Mouse (Mus musculus): ENCODE measurements around the gene Rtn1.

Gene Rtn1

DNA sequence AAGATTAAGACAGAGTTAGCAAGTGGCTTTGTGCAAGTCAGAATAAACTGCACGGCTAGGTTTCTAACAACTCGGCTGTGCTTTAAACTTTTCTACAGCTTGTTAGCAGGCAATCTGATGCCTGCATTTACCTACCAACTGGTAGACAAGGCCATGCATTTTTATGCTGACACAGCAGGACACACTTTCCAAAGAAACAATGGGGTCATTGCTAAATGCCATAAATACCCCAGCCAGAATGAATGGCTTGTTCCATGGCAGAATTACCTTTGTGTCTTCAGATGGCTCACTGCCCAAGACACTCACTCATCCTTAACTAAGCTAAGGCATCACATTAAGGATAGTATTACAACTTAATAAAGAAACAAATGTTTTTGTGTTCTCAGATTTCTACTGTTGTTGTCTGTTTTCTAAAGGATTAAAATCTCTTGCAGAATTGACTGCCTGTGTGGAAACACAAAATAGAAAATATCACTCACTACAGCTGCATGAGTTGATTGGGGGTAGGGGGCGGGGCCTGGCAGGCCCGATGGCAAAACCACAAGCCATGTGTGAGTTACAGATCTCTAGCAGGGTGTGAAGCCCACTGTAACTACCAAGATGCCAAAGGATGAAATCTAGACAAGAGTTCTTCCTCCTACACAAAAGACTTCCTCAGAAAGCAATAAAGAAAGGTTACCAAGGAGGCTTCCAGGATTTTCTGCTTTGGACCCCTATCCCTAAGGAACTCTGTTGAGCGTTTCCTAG, 129.6 kb downstream of the Rtn1 start:
- no peak for DNase-seq (ENCODE audit: low spot score in 2 of 2)

DNA sequence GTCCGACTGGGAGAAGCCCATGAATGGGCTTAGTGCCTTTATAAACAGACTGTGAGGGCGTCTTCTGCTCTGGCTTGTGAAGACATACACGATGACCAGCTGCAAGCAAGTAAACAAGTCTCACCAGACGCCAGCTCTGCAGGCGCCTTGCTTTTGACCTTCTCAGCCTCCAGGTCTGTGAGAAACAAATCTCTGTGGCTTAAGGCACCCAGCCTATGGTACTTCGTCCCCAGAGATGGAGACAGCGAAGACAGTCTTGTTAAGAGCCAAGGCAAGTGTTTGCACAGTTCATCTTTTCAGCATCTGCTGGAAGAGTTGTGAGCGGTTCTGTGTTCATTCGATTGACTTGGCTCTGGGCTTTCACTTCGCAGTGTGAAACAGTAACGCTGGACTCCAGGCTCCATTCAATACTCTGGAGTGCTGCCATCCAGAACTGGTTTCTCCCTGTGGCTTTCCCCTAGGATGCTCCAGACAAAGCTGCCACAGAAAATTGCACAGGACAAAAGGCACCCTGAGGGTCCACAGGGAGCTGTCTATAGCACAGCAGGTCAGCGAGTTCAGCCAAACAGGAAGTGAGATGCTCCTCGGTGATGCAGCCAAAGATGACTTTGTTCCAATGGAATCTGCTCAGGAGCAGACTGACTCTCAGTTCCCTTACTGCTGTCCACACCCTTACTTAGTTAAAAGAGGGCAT, 135.0 kb downstream of the Rtn1 start:
- no peak for DNase-seq (ENCODE audit: low spot score in 2 of 2)

- no peak for DNase-seq (ENCODE audit: low spot score in 2 of 2)
Measured at GRCm38 (mm10) chr12:72267614-72268013, 141.2 kb downstream of the Rtn1 start.

GRCm38 (mm10) chr12:72265261-72266228, 143.3 kb downstream of the Rtn1 start:
- DNase-seq (ENCODE audit: low spot score in 2 of 2): no peak

GRCm38 (mm10) chr12:72263213-72264103, 145.4 kb downstream of the Rtn1 start:
- no peak for DNase-seq (ENCODE audit: low spot score in 2 of 2)

DNA sequence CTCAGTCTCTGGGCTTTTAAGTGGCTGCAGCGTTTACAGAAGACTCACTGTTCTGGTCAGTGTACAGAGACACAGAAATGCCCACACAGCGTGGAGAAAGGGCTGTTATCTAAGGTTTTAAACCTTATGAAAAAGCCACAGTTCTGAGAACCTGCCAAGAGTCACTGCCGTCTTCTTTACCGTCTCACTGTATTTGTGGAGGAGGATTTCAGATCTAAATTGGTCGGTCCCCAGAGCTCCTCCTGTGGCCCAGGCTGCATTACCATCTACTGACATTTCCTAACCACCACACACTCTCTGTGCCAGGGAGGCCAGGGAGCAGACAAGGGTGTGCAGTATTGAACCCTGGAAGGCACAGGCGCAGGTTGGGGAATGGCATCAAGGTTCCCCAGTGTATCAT, 151.9 kb downstream of the Rtn1 start:
- no peak for DNase-seq (ENCODE audit: low spot score in 2 of 2)

DNA sequence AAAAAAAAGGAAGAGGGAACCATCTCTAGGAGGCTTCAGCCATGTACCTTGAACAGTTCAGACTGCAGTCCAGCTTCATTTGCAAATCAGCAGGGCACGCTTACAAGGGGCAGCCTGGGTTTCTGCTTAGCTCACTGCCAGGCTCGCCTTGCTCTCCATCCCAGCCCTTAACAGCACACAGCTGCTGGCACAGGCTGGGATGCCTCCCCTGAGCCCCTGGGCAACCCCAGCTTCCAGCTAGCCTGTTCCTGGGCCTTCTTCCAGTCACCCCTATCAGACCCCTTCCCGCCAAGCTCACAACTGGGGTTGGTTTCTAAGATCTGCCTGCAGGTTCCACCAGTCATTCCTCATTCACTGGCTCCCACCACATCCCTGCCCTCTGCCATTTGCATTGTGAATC, 155.8 kb downstream of the Rtn1 start:
- DNase-seq (ENCODE audit: low spot score in 2 of 2): no peak

GRCm38 (mm10) chr12:72251890-72252445, 156.9 kb downstream of the Rtn1 start:
- no peak for DNase-seq (ENCODE audit: low spot score in 2 of 2)

DNA sequence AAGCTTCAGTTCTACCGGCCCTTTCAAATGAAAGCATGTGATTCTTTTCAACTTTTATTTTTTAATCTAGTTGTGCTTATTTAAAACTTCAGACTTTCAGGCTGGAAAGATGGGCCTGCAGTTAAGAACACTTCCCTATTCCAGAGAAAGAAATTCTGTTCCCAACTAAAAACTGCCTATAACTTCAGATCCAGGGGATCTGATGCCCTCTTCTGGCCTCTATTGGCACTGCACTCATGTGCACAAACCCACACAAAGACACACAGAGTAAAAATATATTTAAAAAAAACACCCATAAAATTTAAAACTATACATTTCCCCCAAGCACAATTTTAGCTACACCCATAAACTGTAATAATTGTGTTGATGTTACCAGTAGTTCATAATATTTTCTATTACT, 163.9 kb downstream of the Rtn1 start:
- DNase-seq (ENCODE audit: low spot score in 2 of 2): no peak

GRCm38 (mm10) chr12:72242807-72243206, 166.0 kb downstream of the Rtn1 start:
- no peak for DNase-seq (ENCODE audit: low spot score in 2 of 2)

DNA sequence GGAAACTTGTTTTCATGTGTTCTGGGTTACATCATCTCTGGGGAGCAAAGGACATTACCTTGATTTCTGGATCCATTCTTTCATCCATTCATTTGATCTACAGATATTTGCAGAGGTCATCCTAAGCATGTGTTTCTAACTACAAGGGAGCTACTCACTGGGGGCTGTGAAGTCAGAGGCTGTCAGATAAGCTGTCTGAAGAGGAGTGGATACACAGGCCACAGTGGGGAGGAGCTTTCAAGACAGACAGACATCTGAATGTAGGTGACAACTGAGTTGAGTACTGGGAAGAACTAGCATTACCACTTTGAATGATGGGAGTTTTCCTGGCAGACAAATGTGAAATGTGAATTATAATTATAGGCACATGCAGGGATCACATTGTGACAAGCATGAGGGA, 168.3 kb downstream of the Rtn1 start:
- no peak for DNase-seq (ENCODE audit: low spot score in 2 of 2)

- no peak for DNase-seq (ENCODE audit: low spot score in 2 of 2)
Measured at GRCm38 (mm10) chr12:72239230-72239894, 169.5 kb downstream of the Rtn1 start.

- DNase-seq (ENCODE audit: low spot score in 2 of 2): no peak
Measured at GRCm38 (mm10) chr12:72237251-72237650, 171.6 kb downstream of the Rtn1 start.

GRCm38 (mm10) chr12:72236564-72237011, 172.3 kb downstream of the Rtn1 start:
- no peak for DNase-seq (ENCODE audit: low spot score in 2 of 2)

DNA sequence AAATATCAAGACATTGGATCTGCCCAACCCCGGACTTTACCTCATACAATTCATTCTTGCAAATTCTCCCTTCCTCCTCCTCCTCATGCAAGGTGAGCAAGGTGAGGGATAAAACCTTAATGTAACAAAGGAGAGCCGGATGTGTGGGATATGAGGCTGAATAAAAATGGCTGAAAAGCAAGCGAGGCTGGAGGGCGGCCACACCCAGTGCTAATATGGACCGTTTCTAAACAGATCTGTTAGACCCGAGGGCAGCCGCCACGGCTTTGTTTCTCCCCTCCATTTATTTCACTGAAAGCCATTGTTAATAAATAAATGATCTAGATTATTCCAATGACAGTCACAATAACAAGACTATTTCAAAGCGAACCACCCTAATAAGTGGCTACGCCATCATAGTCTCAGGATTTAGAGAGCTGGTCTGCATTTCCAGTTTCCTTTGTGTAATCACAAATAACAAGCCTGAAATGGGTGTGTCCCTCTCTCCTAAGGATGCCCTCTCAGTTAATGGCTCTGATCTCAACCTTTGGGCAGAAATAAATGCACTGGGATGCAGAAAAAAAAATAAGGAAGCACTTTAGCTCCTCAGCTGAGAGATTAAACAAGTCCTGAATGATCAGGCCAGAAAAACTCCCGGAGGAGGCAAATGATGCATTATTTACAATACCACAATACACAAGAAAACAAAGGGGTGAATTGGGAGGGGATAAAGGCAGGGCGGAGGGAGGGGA, 173.1 kb downstream of the Rtn1 start:
- no peak for DNase-seq (ENCODE audit: low spot score in 2 of 2)

DNA sequence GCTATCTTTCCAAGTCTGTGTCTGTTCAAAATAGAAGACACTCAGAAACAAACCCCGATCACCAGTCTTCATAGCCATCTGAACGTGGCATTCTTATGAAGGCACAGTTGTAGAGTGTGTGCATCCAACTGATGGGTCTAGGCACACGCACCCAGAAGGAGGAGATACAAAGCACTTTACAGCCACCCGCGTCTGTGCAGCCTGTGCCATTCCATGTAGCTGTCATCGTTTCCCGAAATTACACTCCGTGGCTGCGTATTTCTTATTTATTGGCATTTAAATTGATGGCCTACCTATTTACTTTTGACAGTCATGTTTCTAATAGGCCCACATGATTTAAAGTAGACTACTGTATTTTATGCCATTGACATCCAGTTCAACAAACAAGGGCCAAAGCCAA, 173.9 kb downstream of the Rtn1 start:
- no peak for DNase-seq (ENCODE audit: low spot score in 2 of 2)

- DNase-seq (ENCODE audit: low spot score in 2 of 2): no peak
Measured at GRCm38 (mm10) chr12:72234151-72234550, 174.7 kb downstream of the Rtn1 start.

- no peak for DNase-seq (ENCODE audit: low spot score in 2 of 2)
Measured at GRCm38 (mm10) chr12:72232826-72233790, 175.7 kb downstream of the Rtn1 start.
